In genomic region chr11:109641498-109642222, GRCm38 (mm10) we compare ENCODE assay signal across 12 mouse cellular contexts. TPM values are rescaled to one million over a fixed set of nuclear protein-coding genes. Genes with fewer than 3 reads are reported as not detected.
DNase-seq lines count a peak whose midpoint lies in the region; ATAC-seq and TF ChIP-seq lines count a peak whose summit lies in the region.
"Had no signal": no experiment of that assay in that cellular context is flagged by ENCODE, and none has a peak within 500 bp of the region (broad histone marks: within the 10 kb centered on the region; RNA-seq: fewer than 3 reads in every experiment).

No protein-coding gene starts in this region.

- no peaks in the 10 kb centered on the region for H3K27me3 ChIP-seq in liver, adult 2 months (ENCODE audit: control insufficient read depth, insufficient read depth, low read length)
- H3K27me3 ChIP-seq in heart, embryonic 13.5 days (replicated peaks) = no peaks in the 10 kb centered on the region
- H3K27me3 ChIP-seq in hindbrain, embryonic 13.5 days = 0 out of 2 replicates have a peak, but pooled peaks cover 4% of the 10 kb centered on the region
- H3K27me3 ChIP-seq: limb, embryonic 12.5 days; midbrain, embryonic 12.5 days had no signal

- H3K9me3 ChIP-seq in heart, embryonic 13.5 days = no peaks in the 10 kb centered on the region
- no peaks in the 10 kb centered on the region for H3K9me3 ChIP-seq in hindbrain, embryonic 13.5 days
- H3K9me3 ChIP-seq: limb, embryonic 12.5 days; midbrain, embryonic 12.5 days had no signal

- peak overlapping the region; percentile 64 for H3K27ac ChIP-seq in liver, adult 2 months (replicated peaks; ENCODE audit: insufficient read depth, low read depth, low read length)
- peak overlapping the region; percentile 81 for H3K27ac ChIP-seq in heart, embryonic 13.5 days (replicated peaks)
- no peak overlapping the region for H3K27ac ChIP-seq in hindbrain, embryonic 13.5 days
- H3K27ac ChIP-seq: limb, embryonic 12.5 days; midbrain, embryonic 12.5 days had no signal

- H3K4me3 ChIP-seq in liver, adult 2 months (ENCODE audit: insufficient read depth, low read depth, low read length) = no peak overlapping the region
- no peak overlapping the region for H3K4me3 ChIP-seq in heart, embryonic 13.5 days
- no peak overlapping the region for H3K4me3 ChIP-seq in hindbrain, embryonic 13.5 days
- H3K4me3 ChIP-seq: limb, embryonic 12.5 days; midbrain, embryonic 12.5 days had no signal

- 35% methylated on average over 5 of the region's 5 CpGs for WGBS in liver, adult 2 months
- WGBS in heart, embryonic 13.5 days = 46% methylated on average over 5 of the region's 5 CpGs
- WGBS in hindbrain, embryonic 13.5 days = 89% methylated on average over 5 of the region's 5 CpGs

- no peak; the same call in 1 of the 2 replicates for ATAC-seq in heart, embryonic 13.5 days (ENCODE audit: extremely low read depth, insufficient number of reproducible peaks, low FRiP score, low TSS enrichment)
- ATAC-seq in hindbrain, embryonic 13.5 days (ENCODE audit: low FRiP score) = no peak
- ATAC-seq: intestine, postnatal 0 days had no signal

- no peak for TF ChIP-seq POLR2A in liver, adult 2 months (IDR thresholded peaks at IDR 0.05; ENCODE audit: extremely low read depth, insufficient read depth, low read length)

- H3K4me2 ChIP-seq in heart, embryonic 13.5 days = no peak overlapping the region
- no peak overlapping the region for H3K4me2 ChIP-seq in hindbrain, embryonic 13.5 days
- H3K4me2 ChIP-seq: limb, embryonic 12.5 days; midbrain, embryonic 12.5 days had no signal

- TF ChIP-seq CTCF in liver, adult 2 months (IDR thresholded peaks at IDR 0.05; ENCODE audit: low read depth, low read length) = no peak

- H3K79me2 ChIP-seq in liver, adult 2 months (ENCODE audit: control insufficient read depth, insufficient read depth, low read length) = no peaks in the 10 kb centered on the region

- H3K36me3 ChIP-seq in liver, adult 2 months (ENCODE audit: control insufficient read depth, insufficient read depth, low read length) = no peaks in the 10 kb centered on the region
- no peaks in the 10 kb centered on the region for H3K36me3 ChIP-seq in heart, embryonic 13.5 days
- H3K36me3 ChIP-seq in hindbrain, embryonic 13.5 days = no peaks in the 10 kb centered on the region
- H3K36me3 ChIP-seq: limb, embryonic 12.5 days; midbrain, embryonic 12.5 days had no signal

- H3K9ac ChIP-seq in liver, adult 2 months (ENCODE audit: low read depth, low read length) = no peak overlapping the region
- no peak overlapping the region for H3K9ac ChIP-seq in heart, embryonic 13.5 days
- H3K9ac ChIP-seq in hindbrain, embryonic 13.5 days = no peak overlapping the region
- H3K9ac ChIP-seq: limb, embryonic 12.5 days; midbrain, embryonic 12.5 days had no signal

- DNase-seq in liver, adult 2 months (ENCODE audit: extremely low read depth, low read depth, low spot score) = peak; percentile 72
- DNase-seq in liver = no peak
- peak; percentile 61 for DNase-seq in kidney, postnatal 14 days
- peak; percentile 71 for DNase-seq in testis, postnatal 14 days (ENCODE audit: low spot score)
- DNase-seq in layer of hippocampus, postnatal 10 days (ENCODE audit: low spot score in 2 of 2) = no peak
- no peak for DNase-seq in thymus, postnatal 36 days
- DNase-seq: cerebellum, adult 11-12 months had no signal

- peaks cover 9% of the 10 kb centered on the region for H3K4me1 ChIP-seq in liver, adult 2 months (ENCODE audit: control insufficient read depth, insufficient read depth, low read length)
- H3K4me1 ChIP-seq in heart, embryonic 13.5 days = peaks cover 19% of the 10 kb centered on the region
- no peaks in the 10 kb centered on the region for H3K4me1 ChIP-seq in hindbrain, embryonic 13.5 days (replicated peaks)
- H3K4me1 ChIP-seq: limb, embryonic 12.5 days; midbrain, embryonic 12.5 days had no signal

RNA-seq across cellular contexts. Expression of gene Prkar1a, which starts 7.5 kb away (rescaled TPM):
- total RNA-seq in liver, adult 2 months (2014; rRNA removed) = 47.2 and 56.4 TPM in 2 replicates
- polyA plus RNA-seq in liver, adult 2 months (2012; rRNA removed) = 51.1 and 59.9 TPM in 2 replicates
- polyA plus RNA-seq in heart, embryonic 13.5 days (2015; fragmentation: Nextera tagmentation; extraction: Ambion mirVana) = 375 and 413 TPM in 2 replicates
- 100 to 1,000 TPM; 414 to 447 TPM for total RNA-seq in layer of hippocampus, postnatal 10 days (2021)
- polyA plus RNA-seq in hindbrain, embryonic 13.5 days (2015; fragmentation: Nextera tagmentation; extraction: Ambion mirVana) = 473 and 491 TPM in 2 replicates

RNA-seq across cellular contexts. Expression of gene Wipi1, which starts 29.9 kb away (rescaled TPM):
- total RNA-seq in liver, adult 2 months (2014; rRNA removed) = 8.5 and 8.8 TPM in 2 replicates
- 6.4 and 7.3 TPM in 2 replicates for polyA plus RNA-seq in liver, adult 2 months (2012; rRNA removed)
- polyA plus RNA-seq in heart, embryonic 13.5 days (2015; fragmentation: Nextera tagmentation; extraction: Ambion mirVana) = 44.7 and 48.0 TPM in 2 replicates
- total RNA-seq in layer of hippocampus, postnatal 10 days (2021) = 10 to 100 TPM; 22.0 to 24.3 TPM
- 17.8 and 18.2 TPM in 2 replicates for polyA plus RNA-seq in hindbrain, embryonic 13.5 days (2015; fragmentation: Nextera tagmentation; extraction: Ambion mirVana)

Comparison
In these comparisons a context has a peak if more than half of its experiments do, and no peak if none do; other contexts are left out.
1. DNase-seq: peak in liver, adult 2 months (single experiment), kidney, postnatal 14 days (single experiment) and testis, postnatal 14 days (single experiment); none in liver (single experiment), layer of hippocampus, postnatal 10 days (0 of 2) and thymus, postnatal 36 days (0 of 2).